Mouse (Mus musculus): ENCODE measurements around the gene Mrpl11. TPM values are rescaled to one million over a fixed set of nuclear protein-coding genes. Genes with fewer than 3 reads are reported as not detected.
A peak's percentile ranks its signal among the peaks of the same experiment; 100 is the strongest.
"Not testable (repeated sequence)": the region's sequence is repeated elsewhere in the genome, so short reads cannot be mapped to it uniquely, and the experiment has no call there.

Gene Mrpl11
- total RNA-seq (2022), result 10 to 100 TPM; 57.1 to 61.5 (median 59.4) TPM

GRCm38 (mm10) chr19:4961928-4962601 lies at the start of gene Mrpl11:
Gene Mrpl11 (plus strand): TSS chr19:4962147.
- peak; percentile 87 to 91 for DNase-seq (ENCODE audit: low spot score in 2 of 2)

- DNase-seq (ENCODE audit: low spot score in 2 of 2), result no peak
These were observed 45.9 kb upstream of the Mrpl11 start for GRCm38 (mm10) chr19:4915924-4916603.

- DNase-seq (ENCODE audit: low spot score in 2 of 2), result no peak
These were observed 45.1 kb upstream of the Mrpl11 start for GRCm38 (mm10) chr19:4916827-4917226.

- no peak for DNase-seq (ENCODE audit: low spot score in 2 of 2)
These were observed 42.3 kb upstream of the Mrpl11 start for GRCm38 (mm10) chr19:4919652-4920051.

GRCm38 (mm10) chr19:4925121-4925860 lies 36.7 kb upstream of the Mrpl11 start:
- no peak for DNase-seq (ENCODE audit: low spot score in 2 of 2)

- DNase-seq (ENCODE audit: low spot score in 2 of 2), result peak; percentile 93 to 96
These were observed 33.9 kb upstream of the Mrpl11 start, which contains the start of gene Dpp3 for GRCm38 (mm10) chr19:4927904-4928531. Gene Dpp3 (minus strand): TSS chr19:4928287.

- no peak for DNase-seq (ENCODE audit: low spot score in 2 of 2)
These were observed 33.2 kb upstream of the Mrpl11 start for GRCm38 (mm10) chr19:4928781-4929180.

- DNase-seq (ENCODE audit: low spot score in 2 of 2), result no peak
These were observed 25.1 kb upstream of the Mrpl11 start for GRCm38 (mm10) chr19:4936896-4937295.

- DNase-seq (ENCODE audit: low spot score in 2 of 2), result no peak
These were observed 24.3 kb upstream of the Mrpl11 start for GRCm38 (mm10) chr19:4937444-4938310.

GRCm38 (mm10) chr19:4942551-4943252 lies 19.2 kb upstream of the Mrpl11 start, which contains the start of gene Peli3:
Gene Peli3 (minus strand): TSS chr19:4943127.
- peak; percentile 50 to 71 for DNase-seq (ENCODE audit: low spot score in 2 of 2)

- DNase-seq (ENCODE audit: low spot score in 2 of 2), result no peak
These were observed 18.7 kb upstream of the Mrpl11 start for GRCm38 (mm10) chr19:4943253-4943588.

- DNase-seq (ENCODE audit: low spot score in 2 of 2), result no peak
These were observed 16.4 kb upstream of the Mrpl11 start for GRCm38 (mm10) chr19:4945540-4945939.

GRCm38 (mm10) chr19:4948641-4949040 lies 13.3 kb upstream of the Mrpl11 start:
- not testable (repeated sequence) for DNase-seq (ENCODE audit: low spot score in 2 of 2)

GRCm38 (mm10) chr19:4968236-4968635 lies 6.3 kb downstream of the Mrpl11 start:
- DNase-seq (ENCODE audit: low spot score in 2 of 2), result no peak

- peak in 1 of 2 experiments; percentile 28 for DNase-seq (ENCODE audit: low spot score in 2 of 2)
These were observed 19.8 kb downstream of the Mrpl11 start for GRCm38 (mm10) chr19:4981767-4982166.

GRCm38 (mm10) chr19:4989013-4989412 lies 27.1 kb downstream of the Mrpl11 start:
- peak in 1 of 2 experiments; percentile 76 for DNase-seq (ENCODE audit: low spot score in 2 of 2)

GRCm38 (mm10) chr19:4989434-4990255 lies 27.7 kb downstream of the Mrpl11 start:
- DNase-seq (ENCODE audit: low spot score in 2 of 2), result peak; percentile 86 to 89

GRCm38 (mm10) chr19:4990256-4990625 lies 28.3 kb downstream of the Mrpl11 start, which contains the start of gene Npas4:
Gene Npas4 (minus strand): TSS chr19:4990316.
- peak in 1 of 2 experiments; percentile 18 for DNase-seq (ENCODE audit: low spot score in 2 of 2)

GRCm38 (mm10) chr19:4990716-4991115 lies 28.8 kb downstream of the Mrpl11 start:
- DNase-seq (ENCODE audit: low spot score in 2 of 2), result peak; percentile 37 to 58
